Mouse (Mus musculus): ENCODE results near the gene Syne2.
A peak's percentile ranks its signal among the peaks of the same experiment; 100 is the strongest.
"Not testable (repeated sequence)": the region's sequence is repeated elsewhere in the genome, so short reads cannot be mapped to it uniquely, and the experiment has no call there.

The Syne2 gene

GRCm38 (mm10) chr12:76095117-76096035 is 277.4 kb downstream of the Syne2 start:
- peak; percentile 67 for DNase-seq (ENCODE audit: low read depth, low spot score)

- peak; percentile 89 for DNase-seq (ENCODE audit: low read depth, low spot score)
These were observed 284.7 kb downstream of the Syne2 start for GRCm38 (mm10) chr12:76102621-76103020.

DNA sequence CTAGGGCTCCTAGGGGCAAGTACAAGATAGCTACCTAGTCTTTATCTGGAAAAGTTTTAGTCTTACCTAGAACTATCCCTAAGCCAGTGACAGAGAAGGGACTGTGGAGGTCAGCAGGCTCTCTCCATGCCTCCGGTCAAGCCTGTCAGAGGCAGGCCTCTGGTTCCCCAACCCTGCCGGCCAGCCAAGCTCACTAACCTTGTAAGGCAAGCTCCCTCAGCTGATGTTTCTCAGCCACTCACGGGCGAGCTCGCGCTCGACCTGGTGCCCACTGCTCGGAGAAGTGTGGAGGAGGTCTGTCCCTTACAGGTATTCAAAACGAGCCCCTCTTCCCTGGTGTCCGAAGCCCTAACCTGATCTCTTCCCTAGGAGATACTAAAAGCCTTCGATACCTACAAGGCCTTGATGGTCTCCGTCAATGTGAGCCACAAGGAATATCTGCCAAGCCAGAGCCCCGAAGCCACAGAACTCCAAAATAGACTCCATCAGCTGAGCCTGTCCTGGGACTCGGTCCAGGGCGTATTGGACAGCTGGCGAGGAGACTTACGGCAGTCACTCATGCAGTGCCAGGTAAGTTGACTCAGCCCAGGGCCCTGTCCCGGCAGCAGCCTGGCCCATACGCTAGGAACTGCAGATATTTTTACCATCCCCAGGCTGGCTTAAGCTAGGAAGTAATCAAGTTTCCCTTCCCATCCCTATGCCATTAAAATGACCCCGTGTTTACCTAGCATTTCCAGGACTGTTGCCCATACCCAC is 286.8 kb downstream of the Syne2 start:
- DNase-seq (ENCODE audit: low read depth, low spot score), result peak; percentile 72

- peak; percentile 93 for DNase-seq (ENCODE audit: low read depth, low spot score)
These were observed 291.9 kb downstream of the Syne2 start for GRCm38 (mm10) chr12:76109646-76110405.

DNA sequence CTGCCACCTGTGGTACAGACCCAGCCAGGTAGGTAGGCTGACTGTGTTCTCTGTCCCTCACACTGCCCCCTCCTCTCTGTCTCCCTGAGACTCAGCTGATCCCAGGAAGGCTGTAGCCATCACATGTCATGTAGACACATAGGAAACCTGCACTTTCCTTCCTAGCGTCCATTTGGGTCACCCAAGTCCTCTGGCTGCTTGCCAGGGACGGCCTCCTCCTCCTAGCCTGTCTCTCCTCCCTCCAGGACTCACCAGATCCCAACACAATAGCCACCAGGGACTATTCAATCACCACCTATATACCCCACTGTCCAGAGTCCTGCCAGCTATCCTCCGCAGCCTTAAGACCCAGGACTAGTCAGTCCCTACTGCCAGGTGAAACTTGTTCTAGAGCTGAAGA is 293.1 kb downstream of the Syne2 start:
- no peak for DNase-seq (ENCODE audit: low read depth, low spot score)

GRCm38 (mm10) chr12:76116577-76116976 is 298.6 kb downstream of the Syne2 start:
- DNase-seq (ENCODE audit: low read depth, low spot score), result no peak

DNA sequence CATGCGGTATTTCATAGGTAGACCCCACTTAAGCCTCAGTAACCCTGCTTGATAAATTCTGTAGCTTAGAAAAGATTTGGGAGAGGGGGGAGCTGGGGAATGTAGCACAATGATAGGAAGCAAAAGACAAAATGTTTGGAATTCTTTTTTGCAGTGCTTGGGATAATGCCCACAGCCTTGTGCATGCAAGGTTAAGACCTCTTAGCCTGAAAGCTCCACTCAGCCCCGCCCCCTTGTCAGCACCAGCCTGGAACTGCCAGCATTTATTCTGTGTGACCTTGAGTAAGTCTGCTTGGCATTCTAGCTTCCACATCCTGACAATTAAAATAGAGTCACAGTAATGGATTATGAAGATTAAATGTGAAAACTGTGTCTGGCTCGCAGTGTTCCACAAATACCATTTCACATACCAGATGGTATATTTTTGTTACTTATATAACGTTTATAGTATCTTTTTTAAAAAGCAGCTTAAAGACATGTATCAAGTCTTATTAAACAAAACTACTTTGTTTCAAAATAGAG is 299.8 kb downstream of the Syne2 start:
- DNase-seq (ENCODE audit: low read depth, low spot score), result peak; percentile 44

- no peak for DNase-seq (ENCODE audit: low read depth, low spot score)
These were observed 305.3 kb downstream of the Syne2 start for GRCm38 (mm10) chr12:76123223-76123622.

- DNase-seq (ENCODE audit: low read depth, low spot score), result no peak
These were observed 310.4 kb downstream of the Syne2 start for GRCm38 (mm10) chr12:76128306-76128705.

GRCm38 (mm10) chr12:76128831-76129230 is 310.9 kb downstream of the Syne2 start:
- DNase-seq (ENCODE audit: low read depth, low spot score), result peak; percentile 65

DNA sequence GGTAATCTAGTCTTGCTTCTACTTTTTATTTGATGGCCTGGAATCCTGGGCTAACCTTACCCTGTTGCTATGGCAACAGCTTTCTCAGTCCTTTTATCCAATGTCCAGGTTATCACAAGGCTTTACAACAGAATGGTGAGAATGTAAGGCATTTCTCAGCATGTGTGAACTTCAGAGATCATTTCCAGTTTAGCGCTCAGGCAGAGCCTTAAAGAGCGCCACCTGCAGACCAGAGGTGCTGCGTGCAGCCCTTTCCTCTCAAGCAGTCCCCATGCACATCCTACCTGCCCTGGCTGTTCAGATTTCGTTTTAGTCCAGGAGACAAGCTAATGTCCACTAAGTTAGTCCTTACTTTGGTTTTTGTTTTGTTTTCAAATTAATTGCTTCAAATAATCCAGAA is 312.3 kb downstream of the Syne2 start:
- DNase-seq (ENCODE audit: low read depth, low spot score), result peak; percentile 83

- no peak for DNase-seq (ENCODE audit: low read depth, low spot score)
These were observed 313.0 kb downstream of the Syne2 start for GRCm38 (mm10) chr12:76130891-76131290.

- DNase-seq (ENCODE audit: low read depth, low spot score), result no peak
These were observed 314.7 kb downstream of the Syne2 start for GRCm38 (mm10) chr12:76132591-76132990.

GRCm38 (mm10) chr12:76133081-76133480 is 315.1 kb downstream of the Syne2 start:
- DNase-seq (ENCODE audit: low read depth, low spot score), result not testable (repeated sequence)

GRCm38 (mm10) chr12:76136701-76137100 is 318.8 kb downstream of the Syne2 start:
- no peak for DNase-seq (ENCODE audit: low read depth, low spot score)

DNA sequence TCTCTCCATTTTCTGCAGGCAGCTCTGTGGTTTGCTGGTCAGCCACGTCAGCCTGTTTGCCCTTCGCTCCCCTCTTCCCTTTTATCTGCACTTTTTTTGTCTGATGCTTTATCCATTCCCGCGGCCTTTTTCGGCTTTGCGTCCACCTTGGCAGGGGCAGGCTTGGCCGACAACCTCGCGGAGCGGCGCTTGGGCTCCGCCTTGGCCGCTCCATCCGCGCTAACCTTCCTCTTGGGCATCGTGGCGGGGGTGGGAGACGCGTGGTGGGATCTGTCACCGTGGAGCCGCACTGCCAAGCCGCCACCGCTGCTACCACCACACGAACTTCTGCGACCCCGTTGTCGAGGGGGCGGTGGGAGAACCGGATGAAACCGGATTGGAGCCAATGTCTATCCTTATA is 334.5 kb downstream of the Syne2 start:
- DNase-seq (ENCODE audit: low read depth, low spot score), result not testable (repeated sequence)
